Mouse (Mus musculus): Measurements from ENCODE around the gene Kctd20.

DNA sequence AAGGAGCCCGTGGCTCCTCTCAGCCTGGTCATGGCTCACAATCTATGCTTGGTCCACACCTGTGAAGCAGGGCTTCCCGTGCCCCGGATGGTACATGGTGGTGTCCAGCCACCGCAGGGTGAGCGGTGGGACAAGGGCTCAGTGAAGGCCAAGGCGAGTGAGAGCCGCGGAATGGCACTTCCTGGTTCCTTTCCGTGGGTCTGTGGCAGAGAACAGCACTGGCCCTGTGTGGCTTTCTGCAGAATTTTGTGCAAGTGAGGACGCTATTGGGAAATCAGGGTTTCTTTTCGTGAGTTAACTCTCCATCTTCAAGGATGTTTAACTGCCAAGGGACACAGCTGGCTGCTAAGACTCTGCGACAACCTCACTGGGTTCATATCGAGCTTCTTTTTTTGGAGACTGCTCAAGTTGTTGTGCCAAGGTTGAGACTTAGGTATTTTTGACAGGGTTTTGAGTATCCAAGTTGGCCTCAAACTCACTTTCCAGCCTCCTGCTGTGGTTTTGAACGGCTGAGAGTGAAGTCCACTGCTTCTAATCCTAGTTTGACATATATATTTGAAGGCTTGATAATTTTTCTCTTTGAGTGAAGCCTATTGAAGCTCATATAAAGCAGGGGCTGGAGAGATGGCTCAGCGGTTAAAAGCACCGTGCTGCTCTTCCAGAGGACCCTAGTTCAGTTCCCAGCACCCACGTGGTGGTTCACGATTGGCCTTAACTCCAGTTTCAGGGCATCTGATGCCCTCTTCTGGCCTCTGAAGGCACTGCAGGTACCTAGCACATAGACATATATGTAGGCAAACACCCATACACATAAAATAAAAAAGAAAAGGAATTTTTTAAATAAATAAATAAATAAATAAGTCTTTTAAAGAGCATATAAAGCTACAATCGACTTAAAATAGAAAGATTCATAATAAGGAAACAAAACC is 4.5 kb upstream of the Kctd20 start:
- TF ChIP-seq REST (IDR thresholded peaks at IDR 0.05; ENCODE audit: insufficient read depth, insufficient read length) (no peak), USF1 (IDR thresholded peaks at IDR 0.05; ENCODE audit: low read depth) (no peak), MYOD1 (IDR thresholded peaks at IDR 0.05; ENCODE audit: control insufficient read depth in 1 of 3, insufficient read length in 2 of 3, low read depth in 2 of 3) (no peak), POLR2A (IDR thresholded peaks at IDR 0.05; ENCODE audit: insufficient read length, low read depth) (no peak), CEBPB (IDR thresholded peaks at IDR 0.05; ENCODE audit: insufficient read depth, poor library complexity, severe bottlenecking) (no peak), MAX (IDR thresholded peaks at IDR 0.05; ENCODE audit: low read depth) (no peak)
